Mouse (Mus musculus) heart, adult 8-10 months (tissue): ENCODE results near the gene C1rl. TPM values are rescaled to one million over a fixed set of nuclear protein-coding genes. Genes with fewer than 3 reads are reported as not detected.

Experiments
- total RNA-seq, 4 experiments: library from RNA; stranded (reverse); gene quantifications; 2 replicates each; pipeline ENCODE4 v1.2.4; 2022

Gene C1rl
- total RNA-seq, 4 experiments from 2014 or later = 1.1 to 2.1 (median 1.9) TPM

Other genes starting within 250 kb of the C1rl start
- gene Cd163, start 188.5 kb upstream of the C1rl start, total RNA-seq = 10 to 100 TPM in 3 of 4 experiments, 1 to 10 TPM in 1; 8.5 to 14.7 (median 11.9) TPM
- 10 to 100 TPM; 21.3 to 25.4 (median 23.6) TPM for gene Pex5, start 78.0 kb upstream of the C1rl start, total RNA-seq
- 1 to 10 TPM in 1 of 4 experiments, under 1 TPM in 3; 0.24 to 1.4 (median 0.56) TPM for gene Clstn3, start 28.3 kb upstream of the C1rl start, total RNA-seq
- gene C1ra, start 19.3 kb downstream of the C1rl start, total RNA-seq = 10 to 100 TPM; 11.2 to 14.1 (median 13.0) TPM
- 10 to 100 TPM; 21.5 to 26.8 (median 24.0) TPM for gene C1s1, start 49.2 kb downstream of the C1rl start, total RNA-seq
- 1 to 10 TPM; 1.3 to 3.0 (median 1.7) TPM for gene C1rb, start 77.2 kb downstream of the C1rl start, total RNA-seq
- gene C1s2, start 143.0 kb downstream of the C1rl start, total RNA-seq = under 1 TPM; 0.28 to 0.65 (median 0.48) TPM
- 10 to 100 TPM; 38.8 to 39.9 (median 39.1) TPM for gene Lpcat3, start 169.9 kb downstream of the C1rl start, total RNA-seq
- gene Emg1, start 219.1 kb downstream of the C1rl start, total RNA-seq = 10 to 100 TPM; 64.4 to 81.5 (median 73.0) TPM
- 100 to 1,000 TPM; 251 to 296 (median 279) TPM for gene Phb2, start 219.2 kb downstream of the C1rl start, total RNA-seq
- gene Ptpn6, start 245.6 kb downstream of the C1rl start, total RNA-seq = 1 to 10 TPM; 2.0 to 5.7 (median 3.1) TPM
- 100 to 1,000 TPM; 286 to 318 (median 310) TPM for gene Grcc10, start 248.3 kb downstream of the C1rl start, total RNA-seq